Mouse (Mus musculus) ES-E14 (cell line): Measurements from ENCODE around the gene Hps3.

Experiments
- CHD2 ChIP-seq: IDR thresholded peaks from 2 replicates; pipeline ENCODE4 v1.6.1; 2014; ENCODE audit warnings: mild to moderate bottlenecking, low read depth, low read length, inconsistent platforms
- ZC3H11A ChIP-seq: IDR thresholded peaks from 2 replicates; pipeline ENCODE4 v1.6.1; 2012; ENCODE audit warnings: low read depth, mild to moderate bottlenecking, inconsistent platforms, low read length, borderline replicate concordance

- no peak for TF ChIP-seq ZC3H11A
- no peak for TF ChIP-seq CHD2
Measured at GRCm38 (mm10) chr3:20007275-20007674, 27.8 kb downstream of the Hps3 start.
